Mouse (Mus musculus) A20 (cell line): Measurements from ENCODE around the gene Slc22a13.
A peak's percentile ranks its signal among the peaks of the same experiment; 100 is the strongest.

ENCODE experiments used
- DNase-seq: peaks from one replicate; pipeline ENCODE4 v3.0.0-alpha.2; 2011; ENCODE audit warnings: low read depth, low spot score

The Slc22a13 gene

DNA sequence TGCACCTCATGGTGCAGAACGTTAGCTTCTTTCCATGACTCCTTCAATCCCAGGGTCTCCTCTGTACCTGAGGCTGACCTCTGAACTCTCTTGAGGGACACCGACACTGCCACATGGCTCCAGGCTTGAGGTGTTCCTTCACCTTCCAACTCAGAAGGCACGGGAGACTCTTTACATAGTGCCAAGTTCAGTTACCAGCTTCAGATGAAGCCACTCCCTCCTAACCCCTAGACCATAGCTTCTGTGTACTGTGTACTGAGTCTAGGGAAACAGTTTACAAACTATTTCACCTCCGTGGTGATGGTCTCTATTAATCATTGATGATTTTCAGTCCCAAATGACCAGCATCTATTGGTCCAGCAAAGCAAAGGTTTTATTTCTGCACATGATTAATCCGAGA is 7.2 kb downstream of the Slc22a13 start:
- DNase-seq, result no peak

- DNase-seq, result no peak
These were observed 9.6 kb downstream of the Slc22a13 start for GRCm38 (mm10) chr9:119199151-119199861.

GRCm38 (mm10) chr9:119192202-119192990 is 16.5 kb downstream of the Slc22a13 start:
- peak; percentile 49 for DNase-seq

GRCm38 (mm10) chr9:119181241-119181728 is 27.6 kb downstream of the Slc22a13 start:
- DNase-seq, result no peak

GRCm38 (mm10) chr9:119179292-119179691 is 29.6 kb downstream of the Slc22a13 start:
- no peak for DNase-seq

DNA sequence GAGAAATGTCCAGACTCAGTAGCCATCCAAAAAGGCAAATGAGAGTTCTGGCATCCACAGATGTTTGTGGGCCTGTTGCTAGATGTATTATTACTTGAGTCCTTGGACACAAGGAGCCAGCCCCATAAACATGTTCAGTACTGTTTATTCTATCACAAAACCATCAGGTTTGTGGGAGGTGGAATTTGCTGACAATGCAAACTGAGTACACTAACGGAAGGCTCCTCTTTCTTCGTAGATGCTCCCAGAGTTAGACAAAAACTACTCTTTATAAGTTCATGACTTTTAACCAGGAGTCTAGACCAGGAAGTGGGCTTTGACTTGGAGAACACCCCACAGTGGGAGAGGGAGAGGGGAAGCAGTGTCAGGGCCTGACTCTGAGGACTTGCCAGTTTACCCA is 41.3 kb downstream of the Slc22a13 start:
- DNase-seq, result no peak

GRCm38 (mm10) chr9:119165548-119165947 is 43.4 kb downstream of the Slc22a13 start:
- no peak for DNase-seq

- DNase-seq, result no peak
These were observed 44.2 kb downstream of the Slc22a13 start for GRCm38 (mm10) chr9:119164743-119165142.

DNA sequence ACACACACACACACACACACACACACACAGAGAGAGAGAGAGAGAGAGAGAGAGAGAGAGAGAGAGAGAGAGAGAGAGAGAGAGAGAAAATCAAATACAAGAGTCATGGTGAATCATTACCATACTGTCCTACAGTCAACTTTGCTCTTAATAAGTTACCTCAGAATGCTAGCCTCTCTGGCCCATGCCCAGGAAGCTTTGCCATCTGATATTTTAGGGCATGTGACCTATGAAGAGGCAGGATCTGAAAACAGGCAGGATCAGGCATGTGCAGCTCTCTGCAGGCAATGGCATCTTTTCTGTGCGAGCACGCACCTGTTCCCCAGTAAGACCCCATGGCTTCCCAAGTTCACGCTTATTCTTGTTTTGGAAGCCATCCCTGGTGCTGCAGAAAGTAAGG is 48.2 kb downstream of the Slc22a13 start:
- DNase-seq, result no peak

DNA sequence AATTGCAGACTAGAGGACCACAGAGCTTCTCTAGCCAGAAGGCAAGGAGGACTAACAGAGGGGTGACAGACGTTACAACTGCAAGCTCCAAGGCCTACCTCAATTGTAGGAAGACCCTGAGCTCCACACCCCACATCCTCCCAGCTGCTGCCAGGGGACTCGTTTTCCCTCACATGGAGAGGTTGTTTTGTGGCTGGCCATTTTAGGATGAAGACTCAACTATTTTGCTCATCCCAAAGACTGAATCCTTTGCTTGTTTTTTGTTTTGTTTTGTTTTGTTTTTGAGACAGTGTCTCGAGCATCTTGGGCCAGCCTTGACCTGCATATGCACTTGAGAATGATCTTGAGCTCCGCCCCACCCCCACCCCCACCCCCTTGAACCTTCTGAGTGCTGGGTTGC is 50.0 kb downstream of the Slc22a13 start, which contains the start of gene Gm47289:
Gm47289 (plus strand) TSS at position 301 of the 400 bp plus-strand sequence.
- DNase-seq, result no peak

DNA sequence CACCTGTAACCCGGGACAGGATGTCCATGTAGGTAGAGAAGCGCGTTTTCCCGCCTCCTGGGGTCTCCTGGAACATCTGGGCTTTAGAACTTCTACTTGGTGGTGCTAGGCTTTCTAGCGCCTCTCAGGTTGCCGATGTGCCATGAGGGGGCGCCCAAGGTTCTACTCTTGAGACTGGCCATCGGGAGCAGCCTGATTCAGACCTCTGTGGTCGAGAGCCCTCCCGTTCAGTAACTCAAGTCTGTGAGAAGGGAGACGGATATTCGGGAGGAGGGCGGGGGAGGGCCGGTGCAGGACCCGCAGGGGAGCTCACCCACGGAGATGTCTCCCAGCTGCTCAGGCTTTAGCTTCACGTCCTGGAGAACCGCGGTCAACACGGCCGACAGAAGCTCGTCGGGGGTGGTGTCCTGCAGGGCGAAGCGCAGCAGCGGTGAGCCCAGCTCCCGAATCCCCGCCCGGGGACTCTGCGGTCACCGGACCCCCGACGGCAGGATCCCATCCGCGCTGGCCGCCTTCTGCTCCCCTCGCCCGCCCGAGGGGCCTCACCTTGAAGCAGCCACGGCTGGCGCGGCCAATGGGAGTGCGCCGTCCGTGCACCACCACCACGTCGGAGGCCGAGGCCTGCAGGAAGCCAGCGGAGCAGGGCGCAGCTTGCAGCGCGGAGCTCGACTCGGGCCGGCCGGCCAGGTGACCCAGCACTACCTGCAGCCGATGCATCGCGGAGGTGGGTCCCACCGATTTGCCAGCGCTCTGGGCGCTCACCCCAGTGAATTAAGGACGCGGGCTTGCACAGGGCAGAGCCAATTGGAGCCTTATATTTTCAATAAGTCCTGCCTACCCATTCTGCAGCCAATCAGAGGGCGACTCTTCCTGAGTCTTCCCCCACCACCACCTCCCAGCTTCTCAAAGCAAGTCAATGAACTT is 52.4 kb downstream of the Slc22a13 start, which contains the start of gene Acaa1b:
Acaa1b (minus strand) TSS at position 816 of the 924 bp plus-strand sequence.
- peak; percentile 40 for DNase-seq

GRCm38 (mm10) chr9:119155826-119156225 is 53.1 kb downstream of the Slc22a13 start:
- no peak for DNase-seq

GRCm38 (mm10) chr9:119155416-119155815 is 53.5 kb downstream of the Slc22a13 start:
- DNase-seq, result no peak

GRCm38 (mm10) chr9:119151751-119152150 is 57.1 kb downstream of the Slc22a13 start:
- DNase-seq, result no peak

DNA sequence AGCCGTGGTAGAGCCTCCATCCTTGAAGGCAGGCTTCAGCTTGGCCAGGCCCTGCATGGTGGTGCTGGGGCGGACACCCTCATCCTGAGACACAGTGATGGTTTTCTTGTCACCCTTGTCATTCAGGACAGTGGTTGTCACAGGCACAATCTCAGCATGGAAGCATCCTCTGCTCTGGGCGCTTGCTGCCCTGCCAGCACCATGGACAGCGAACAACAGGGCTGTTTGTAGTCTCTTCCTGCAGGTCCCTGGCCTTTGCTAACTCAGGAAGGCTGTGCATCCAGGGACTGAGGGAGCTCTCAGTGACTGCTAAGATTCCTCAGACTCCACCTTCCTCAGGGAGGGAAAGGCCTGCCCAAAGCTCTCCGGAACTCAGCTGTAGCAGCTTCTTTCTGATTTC is 59.3 kb downstream of the Slc22a13 start:
- DNase-seq, result peak; percentile 32

DNA sequence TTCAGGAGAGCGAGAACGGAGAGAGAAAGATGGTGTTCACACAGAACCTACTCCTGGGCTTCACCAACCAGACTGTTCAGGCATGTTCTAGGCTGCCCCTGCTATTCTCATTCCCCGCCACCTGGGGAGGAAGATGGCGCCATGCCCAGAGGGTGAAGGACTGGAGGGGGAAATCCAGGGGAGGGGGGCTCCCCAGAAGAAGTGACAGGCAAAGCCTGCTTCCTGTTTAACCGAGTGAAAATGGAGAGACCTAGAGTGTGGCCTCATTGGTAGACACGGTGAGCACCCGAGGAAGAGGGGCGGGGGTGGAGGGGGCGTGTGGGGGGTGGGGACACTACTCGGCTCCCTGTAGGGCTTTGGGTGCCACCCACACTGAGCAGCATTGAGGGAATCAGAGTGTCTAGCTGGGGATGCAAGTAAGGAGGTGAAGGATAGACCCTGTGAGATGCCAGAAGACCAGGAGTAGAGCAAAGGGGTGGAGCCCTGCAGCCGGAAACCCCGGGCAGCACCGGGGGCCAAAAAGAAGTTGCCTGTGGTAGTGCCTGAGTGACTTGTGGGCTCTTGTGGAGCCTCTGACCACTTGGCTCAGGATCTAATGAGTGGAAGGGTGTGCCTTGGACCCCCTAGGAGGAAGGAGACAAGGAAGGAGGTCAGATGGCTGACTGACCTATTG is 62.7 kb downstream of the Slc22a13 start:
- no peak for DNase-seq

DNA sequence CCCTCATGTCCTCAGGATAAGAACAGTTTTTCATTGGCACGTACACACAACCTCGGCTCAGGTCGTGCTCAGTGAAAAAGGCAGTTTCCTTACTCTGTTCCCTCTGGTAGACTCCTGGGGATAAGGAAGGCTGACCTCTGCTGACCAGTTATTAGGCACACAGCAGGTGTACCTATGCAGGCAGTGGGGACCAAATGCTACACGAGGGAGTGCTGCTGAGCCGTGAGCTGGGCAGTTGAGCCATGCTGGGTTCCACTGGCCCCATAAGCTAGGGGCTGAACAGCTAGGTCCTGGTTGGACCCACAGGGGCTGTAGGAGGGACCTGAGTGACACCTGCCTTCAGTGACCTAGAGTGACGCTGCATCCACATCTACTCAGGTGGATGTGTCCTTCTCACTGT is 63.3 kb downstream of the Slc22a13 start:
- DNase-seq, result no peak

GRCm38 (mm10) chr9:119145137-119145536 is 63.8 kb downstream of the Slc22a13 start:
- DNase-seq, result no peak

DNA sequence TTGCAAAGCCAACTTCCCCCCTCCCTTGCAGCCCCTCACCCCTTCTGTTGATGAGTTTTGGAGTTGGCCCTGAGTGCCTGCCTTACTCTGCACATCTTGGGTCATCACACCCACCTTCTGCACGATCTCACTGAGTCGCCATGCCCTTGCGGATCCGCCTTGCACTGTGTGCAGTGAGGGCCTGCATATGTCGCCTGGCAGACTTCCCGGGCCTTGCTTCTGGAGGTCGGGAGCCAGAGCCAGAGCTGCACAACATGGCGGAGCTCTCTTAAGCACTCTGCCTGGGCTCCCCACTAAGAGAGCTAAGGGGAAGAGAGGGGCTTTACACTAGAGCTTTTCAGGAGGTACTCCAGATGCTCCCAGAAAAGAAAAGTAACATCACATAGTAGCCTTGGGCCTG is 64.2 kb downstream of the Slc22a13 start:
- DNase-seq, result no peak

DNA sequence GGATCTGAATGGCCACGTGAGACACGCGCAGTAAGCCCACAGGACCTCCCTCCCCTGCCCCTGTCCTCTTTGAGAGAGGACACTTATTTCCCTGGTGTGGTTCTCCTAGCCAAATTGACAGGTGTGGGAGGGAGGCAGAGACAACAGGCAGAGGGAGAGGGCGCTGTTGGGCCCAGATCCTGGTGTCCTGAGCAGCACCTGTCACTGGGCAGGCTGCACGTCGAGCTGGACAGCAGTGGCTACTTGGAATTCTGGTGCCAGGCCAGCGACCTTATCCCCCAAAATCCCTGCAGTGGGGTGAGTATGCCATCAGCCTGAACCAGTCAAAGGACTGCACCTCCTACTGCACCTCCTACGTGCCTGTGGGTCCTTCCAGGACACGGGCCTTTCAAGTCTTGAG is 65.5 kb downstream of the Slc22a13 start:
- no peak for DNase-seq
